Mouse (Mus musculus) heart, embryonic 16.5 days (tissue): ENCODE measurements around the gene Ube2o. TPM values are rescaled to one million over a fixed set of nuclear protein-coding genes. Genes with fewer than 3 reads are reported as not detected.

ENCODE experiments used
- ATAC-seq: fragments of 200-750 bp; cut with Nextera tagmentation; replicated peaks from 2 replicates; pipeline ENCODE4 v1.8.0; 2017; ENCODE audit warnings: moderate number of reproducible peaks; ENCODE audit not compliant: insufficient read depth, low FRiP score; ENCODE audit errors: extremely low read depth
- H3K27ac ChIP-seq: fragments of 300-500 bp; sonication (generic); 2 replicates; pipeline ENCODE4 v1.5.1; 2014; ENCODE audit warnings: mild to moderate bottlenecking, low read length, control low read depth, moderate library complexity
- H3K27me3 ChIP-seq: fragments of 300-500 bp; sonication (generic); 2 replicates; pipeline ENCODE4 v1.6.1; 2014; ENCODE audit warnings: low read length, mixed read lengths; ENCODE audit not compliant: control insufficient read depth, insufficient read depth
- H3K36me3 ChIP-seq: fragments of 300-500 bp; sonication (generic); 2 replicates; pipeline ENCODE4 v1.6.1; 2014; ENCODE audit not compliant: control insufficient read depth, insufficient read depth
- H3K4me1 ChIP-seq: fragments of 300-500 bp; sonication (generic); 2 replicates; pipeline ENCODE4 v1.6.1; 2014; ENCODE audit warnings: low read length, mixed read lengths; ENCODE audit not compliant: control insufficient read depth, insufficient read depth
- H3K4me2 ChIP-seq: fragments of 300-500 bp; sonication (generic); 2 replicates; pipeline ENCODE4 v1.6.1; 2014; ENCODE audit warnings: low read depth, mild to moderate bottlenecking, control low read depth, low read length
- H3K4me3 ChIP-seq: fragments of 300-500 bp; sonication (generic); 2 replicates; pipeline ENCODE4 v1.5.1; 2014; ENCODE audit warnings: mild to moderate bottlenecking, control low read depth, low read length
- H3K9ac ChIP-seq: fragments of 300-500 bp; sonication (generic); 2 replicates; pipeline ENCODE4 v1.6.1; 2014; ENCODE audit warnings: low read length, control low read depth
- H3K9me3 ChIP-seq: fragments of 300-500 bp; sonication (generic); replicated peaks from 2 replicates; pipeline ENCODE4 v1.6.1; 2016; ENCODE audit warnings: low read length; ENCODE audit not compliant: control insufficient read depth
- WGBS: fragments of 180-500 bp; shearing (Covaris S2); extraction: QIAGEN DNeasy Blood & Tissue Kit; methylation state at CpG from one replicate; pipeline ENCODE4 v1.1.7; 2014; 5-methylcytosine and 5-hydroxymethylcytosine counted together
- polyA plus RNA-seq: library from polyadenylated mRNA; unstranded; fragments of >200 nt; fragmentation: Nextera tagmentation; extraction: Ambion mirVana; gene quantifications from 2 replicates; pipeline ENCODE4 v1.2.1, GENCODE M21; 2015

Ube2o gene
- polyA plus RNA-seq, 1 experiment from 2014 or later: 5.5 TPM

DNA sequence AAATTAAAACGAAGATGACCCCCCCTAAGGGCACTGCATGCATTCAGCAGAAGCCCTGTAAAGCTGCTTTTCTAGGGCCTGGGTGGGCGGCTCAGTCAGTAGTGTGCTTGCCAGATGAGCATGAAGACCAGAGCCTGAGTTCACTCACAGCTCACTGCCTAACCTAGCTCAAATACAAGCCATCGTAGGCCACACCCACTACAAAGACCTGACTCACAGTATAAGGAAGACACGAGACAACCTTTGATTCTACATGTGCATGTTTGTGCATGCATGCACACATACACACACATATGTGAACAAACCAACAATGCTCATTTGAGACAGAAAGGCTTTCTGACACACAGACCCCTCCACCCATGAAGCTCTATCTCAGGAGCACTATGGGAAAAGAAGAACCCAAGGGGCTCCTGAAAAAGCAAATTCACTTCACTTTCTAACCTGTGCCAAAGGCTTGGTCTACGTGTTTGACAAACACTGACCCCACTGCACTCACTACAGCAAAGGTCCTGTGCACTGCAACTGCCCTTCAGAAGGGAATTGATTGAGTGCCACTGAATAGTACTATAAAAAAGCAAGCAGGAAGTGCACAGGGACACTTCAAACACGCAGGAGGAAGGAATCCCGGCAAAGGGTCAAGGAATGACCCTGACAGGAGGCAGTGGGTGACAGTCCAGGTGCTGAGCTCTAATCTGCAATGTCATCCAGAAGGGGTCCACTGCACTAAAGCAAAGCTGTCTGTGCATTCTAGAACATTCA is 15.8 kb downstream of the Ube2o start:
- H3K4me2 ChIP-seq: no peak overlapping the region
- no peaks in the 10 kb centered on the region for H3K9me3 ChIP-seq
- WGBS: 61% methylated on average over 7 of the region's 7 CpGs
- no peak overlapping the region for H3K9ac ChIP-seq
- no peak for ATAC-seq
- H3K4me3 ChIP-seq: no peak overlapping the region
- H3K27ac ChIP-seq: no peak overlapping the region
- H3K4me1 ChIP-seq: peaks cover 11% of the 10 kb centered on the region
- H3K27me3 ChIP-seq: no peaks in the 10 kb centered on the region
- H3K36me3 ChIP-seq: no peaks in the 10 kb centered on the region

- 35% methylated on average over 6 of the region's 6 CpGs for WGBS
Observed at GRCm38 (mm10) chr11:116556308-116556707, 24.9 kb downstream of the Ube2o start.

GRCm38 (mm10) chr11:116555572-116555971 is 25.7 kb downstream of the Ube2o start:
- Histone ChIP-seq H3K27me3 (no peaks in the 10 kb centered on the region), H3K9ac (no peak overlapping the region), H3K4me1 (peaks cover 34% of the 10 kb centered on the region), H3K9me3 (no peaks in the 10 kb centered on the region), H3K27ac (no peak overlapping the region), H3K4me3 (no peak overlapping the region), H3K36me3 (no peaks in the 10 kb centered on the region), H3K4me2 (no peak overlapping the region)
- no peak for ATAC-seq
- WGBS: 47% methylated on average over 1 of the region's 1 CpGs

More at GRCm38 (mm10) chr11:116556308-116556707, 24.9 kb downstream of the Ube2o start:
- H3K4me2 ChIP-seq: no peak overlapping the region
- H3K9ac ChIP-seq: no peak overlapping the region
- peaks cover 27% of the 10 kb centered on the region for H3K4me1 ChIP-seq
- ATAC-seq: no peak
- H3K27ac ChIP-seq: no peak overlapping the region
- no peak overlapping the region for H3K4me3 ChIP-seq
- no peaks in the 10 kb centered on the region for H3K36me3 ChIP-seq
- H3K9me3 ChIP-seq: no peaks in the 10 kb centered on the region
- H3K27me3 ChIP-seq: no peaks in the 10 kb centered on the region

- no peak overlapping the region for H3K4me3 ChIP-seq
- H3K9me3 ChIP-seq: no peaks in the 10 kb centered on the region
- no peak overlapping the region for H3K4me2 ChIP-seq
- no peak overlapping the region for H3K9ac ChIP-seq
- 15% methylated on average over 12 of the region's 12 CpGs for WGBS
- H3K4me1 ChIP-seq: peaks cover 47% of the 10 kb centered on the region
- peak overlapping the region; percentile 61 for H3K27ac ChIP-seq
- H3K36me3 ChIP-seq: no peaks in the 10 kb centered on the region
- no peaks in the 10 kb centered on the region for H3K27me3 ChIP-seq
- ATAC-seq: peak; percentile 64; the same call in 1 of the 2 replicates
Observed at GRCm38 (mm10) chr11:116554171-116554878, 26.9 kb downstream of the Ube2o start.

DNA sequence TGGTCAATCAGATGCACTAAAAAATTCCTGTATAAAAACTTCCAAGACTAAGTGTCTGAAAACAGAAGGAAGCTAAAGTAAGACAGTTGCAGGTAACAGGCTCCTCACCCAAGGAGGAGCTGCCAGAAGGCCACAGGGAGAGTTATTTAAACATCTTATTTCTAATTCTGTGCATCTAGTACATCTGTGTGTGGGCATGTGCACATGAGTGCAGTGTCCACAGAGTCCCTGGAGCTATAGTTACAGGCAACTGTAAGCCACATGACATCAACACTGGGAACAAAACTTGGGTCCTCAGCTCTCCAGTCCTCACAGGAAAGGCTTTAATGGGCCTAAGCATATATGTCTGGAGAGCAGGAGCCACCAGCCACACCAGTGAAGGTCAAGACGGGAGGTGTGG is 29.1 kb downstream of the Ube2o start:
- Histone ChIP-seq H3K4me1 (peaks cover 52% of the 10 kb centered on the region), H3K9me3 (no peaks in the 10 kb centered on the region), H3K9ac (no peak overlapping the region), H3K27me3 (no peaks in the 10 kb centered on the region), H3K27ac (no peak overlapping the region), H3K4me3 (no peak overlapping the region), H3K4me2 (no peak overlapping the region), H3K36me3 (0 out of 2 replicates have a peak, but pooled peaks cover 3% of the 10 kb centered on the region)
- WGBS: 86% methylated on average over 1 of the region's 1 CpGs
- ATAC-seq: no peak

- peak overlapping the region; percentile 64 for H3K27ac ChIP-seq
- H3K4me3 ChIP-seq: no peak overlapping the region
- 0 out of 2 replicates have a peak overlapping the region, but pooled peaks have one; percentile 0 for H3K9ac ChIP-seq
- 0 out of 2 replicates have a peak, but pooled peaks have one; percentile 34 for ATAC-seq
- no peaks in the 10 kb centered on the region for H3K9me3 ChIP-seq
- H3K4me1 ChIP-seq: peaks cover 46% of the 10 kb centered on the region
- 33% methylated on average over 7 of the region's 7 CpGs for WGBS
- no peaks in the 10 kb centered on the region for H3K27me3 ChIP-seq
- no peak overlapping the region for H3K4me2 ChIP-seq
- H3K36me3 ChIP-seq: peaks cover 9% of the 10 kb centered on the region; the same call in 1 of the 2 replicates
Observed at GRCm38 (mm10) chr11:116550748-116551147, 30.5 kb downstream of the Ube2o start.

DNA sequence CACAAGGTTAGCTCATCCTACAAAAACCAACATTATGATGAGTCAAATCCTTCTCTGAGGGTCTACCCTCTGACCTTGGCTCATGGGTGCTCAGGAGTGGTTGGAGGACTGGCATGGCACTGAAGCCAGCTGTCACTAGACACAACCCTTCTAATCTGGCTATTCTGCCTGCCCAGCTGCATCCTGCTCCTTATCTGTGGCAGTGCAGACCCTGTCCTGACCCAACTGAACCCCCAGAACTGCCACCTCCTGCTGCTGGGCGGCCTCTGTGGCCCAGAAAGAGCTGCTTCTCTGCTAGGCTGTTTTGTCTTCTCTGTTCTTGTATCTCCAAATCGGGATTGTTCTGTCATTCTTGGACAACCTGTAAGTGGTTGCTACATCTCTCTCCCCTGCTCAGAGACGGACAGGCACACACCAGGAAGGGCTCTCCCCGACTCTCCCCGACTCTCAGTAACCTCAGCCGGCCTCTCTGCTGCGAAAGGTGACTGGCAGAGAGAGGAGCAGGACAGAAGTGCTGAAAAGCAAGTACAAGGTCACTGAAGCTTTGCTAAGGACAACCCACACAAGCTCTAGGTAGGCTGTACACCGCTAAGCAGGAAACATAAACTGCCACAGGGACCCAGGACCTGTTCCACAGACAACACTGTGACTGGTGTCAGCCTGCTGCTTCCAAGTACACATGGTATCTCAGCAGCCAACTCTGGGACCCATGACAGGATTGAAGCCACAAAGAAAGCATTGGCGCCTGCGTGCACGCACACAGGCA is 31.8 kb downstream of the Ube2o start:
- peak; percentile 34; the same call in 1 of the 2 replicates for ATAC-seq
- Histone ChIP-seq H3K9ac (peak overlapping the region; percentile 49), H3K27ac (peak overlapping the region; percentile 64), H3K4me2 (no peak overlapping the region), H3K4me3 (no peak overlapping the region), H3K9me3 (no peaks in the 10 kb centered on the region), H3K27me3 (no peaks in the 10 kb centered on the region), H3K36me3 (peaks cover 20% of the 10 kb centered on the region), H3K4me1 (peaks cover 37% of the 10 kb centered on the region)
- 48% methylated on average over 11 of the region's 11 CpGs for WGBS

- no peak for ATAC-seq
- Histone ChIP-seq H3K36me3 (peaks cover 27% of the 10 kb centered on the region), H3K27ac (no peak overlapping the region), H3K4me1 (peaks cover 30% of the 10 kb centered on the region), H3K9me3 (no peaks in the 10 kb centered on the region), H3K4me3 (no peak overlapping the region), H3K9ac (no peak overlapping the region), H3K4me2 (no peak overlapping the region), H3K27me3 (no peaks in the 10 kb centered on the region)
- 88% methylated on average over 9 of the region's 9 CpGs for WGBS
Observed at GRCm38 (mm10) chr11:116548780-116549179, 32.5 kb downstream of the Ube2o start.
